Mouse (Mus musculus): ENCODE measurements around the gene Cyp4f37. TPM values are rescaled to one million over a fixed set of nuclear protein-coding genes. Genes with fewer than 3 reads are reported as not detected.

Cyp4f37 gene
- total RNA-seq, 1 experiment: 0.71 TPM

DNA sequence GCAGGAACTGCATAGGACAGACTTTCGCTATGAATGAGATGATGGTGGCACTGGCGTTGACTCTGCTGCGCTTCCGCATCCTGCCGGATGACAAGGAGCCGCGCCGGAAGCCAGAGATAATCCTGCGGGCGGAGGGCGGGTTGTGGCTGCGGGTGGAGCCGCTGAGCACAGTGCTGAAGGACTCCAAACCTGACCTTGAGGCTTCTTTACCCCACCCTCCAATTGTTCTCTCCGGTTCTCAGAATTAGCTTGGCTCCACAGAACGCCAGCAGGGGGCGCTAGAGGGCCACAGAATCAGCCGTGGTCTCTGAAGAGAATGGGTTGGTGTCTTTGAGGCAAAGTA, 13.8 kb downstream of the Cyp4f37 start:
- in situ Hi-C loops (cut with MboI; ENCODE audit: low sequenced_read_pairs in 2 of 2, unreplicated experiment in 2 of 2): no loop called here
- Histone ChIP-seq H3K36me3 (ENCODE audit: control insufficient read depth, insufficient read depth, low read length, poor library complexity, severe bottlenecking) (no peaks in the 10 kb centered on the region), H3K4me1 (ENCODE audit: control insufficient read depth in 2 of 2, insufficient read depth in 2 of 2, low read length in 2 of 2, poor library complexity in 1 of 2) (peaks cover 5 to 6% of the 10 kb centered on the region in 2 experiments; a peak in 2 of 4 replicates), H3K9ac (ENCODE audit: insufficient read depth, low read depth, low read length, poor library complexity, severe bottlenecking) (peak overlapping the region; percentile 39; the same call in 1 of the 2 replicates), H3K4me3 (ENCODE audit: insufficient read depth in 1 of 2, low read depth in 1 of 2, low read length in 2 of 2, poor library complexity in 1 of 2, severe bottlenecking in 1 of 2) (peak overlapping the region; percentile 48 to 49), H3K9me3 (ENCODE audit: control insufficient read depth, insufficient read depth, low read depth, low read length) (no peaks in the 10 kb centered on the region), H3K27ac (ENCODE audit: insufficient read depth, low read depth, low read length, poor library complexity, severe bottlenecking) (no peak overlapping the region)
- DNase-seq (ENCODE audit: low read depth, low spot score): peak; percentile 99
- TF ChIP-seq MAFK (IDR thresholded peaks at IDR 0.05; ENCODE audit: insufficient read depth, low read depth, low read length): no peak
- TF ChIP-seq CHD2 (IDR thresholded peaks at IDR 0.05; ENCODE audit: low read depth, low read length): no peak
- peak; percentile 62; the same call in 1 of the 2 replicates for TF ChIP-seq HCFC1 (IDR thresholded peaks at IDR 0.05; ENCODE audit: borderline replicate concordance, insufficient read depth, low read length)
- peak; percentile 68 for TF ChIP-seq ZC3H11A (IDR thresholded peaks at IDR 0.05; ENCODE audit: borderline replicate concordance, low read depth, low read length)

DNA sequence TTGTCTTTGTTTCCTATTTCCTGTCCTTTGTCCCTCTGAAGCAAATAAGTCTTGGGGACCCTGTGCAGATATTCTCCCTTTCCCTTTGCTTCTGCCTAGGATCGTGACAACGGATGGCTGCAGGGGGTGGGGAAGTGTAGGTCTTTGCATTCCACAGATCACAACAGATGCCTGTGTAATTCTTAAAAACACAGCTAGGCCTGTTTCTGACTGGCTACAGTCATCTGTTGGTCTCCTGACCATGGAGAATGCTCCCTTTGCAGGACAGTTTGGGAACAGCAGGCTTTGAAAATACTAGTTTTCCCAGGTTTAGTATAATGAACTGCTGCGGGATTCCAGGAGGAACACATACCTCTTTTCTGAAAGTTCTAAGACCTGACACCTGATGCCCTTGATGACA, 15.2 kb downstream of the Cyp4f37 start:
- H3K4me3 ChIP-seq (ENCODE audit: insufficient read depth in 1 of 2, low read depth in 1 of 2, low read length in 2 of 2, poor library complexity in 1 of 2, severe bottlenecking in 1 of 2): no peak overlapping the region
- TF ChIP-seq ZC3H11A (IDR thresholded peaks at IDR 0.05; ENCODE audit: borderline replicate concordance, low read depth, low read length) (no peak), MAFK (IDR thresholded peaks at IDR 0.05; ENCODE audit: insufficient read depth, low read depth, low read length) (no peak), HCFC1 (IDR thresholded peaks at IDR 0.05; ENCODE audit: borderline replicate concordance, insufficient read depth, low read length) (no peak), CHD2 (IDR thresholded peaks at IDR 0.05; ENCODE audit: low read depth, low read length) (no peak), ZNF384 (IDR thresholded peaks at IDR 0.05; ENCODE audit: low read depth, low read length) (no peak)
- H3K4me1 ChIP-seq (ENCODE audit: control insufficient read depth in 2 of 2, insufficient read depth in 2 of 2, low read length in 2 of 2, poor library complexity in 1 of 2): peaks cover 5 to 6% of the 10 kb centered on the region in 2 experiments; a peak in 2 of 4 replicates
- no peaks in the 10 kb centered on the region for H3K9me3 ChIP-seq (ENCODE audit: control insufficient read depth, insufficient read depth, low read depth, low read length)
- DNase-seq (ENCODE audit: low read depth, low spot score): peak; percentile 1
- H3K36me3 ChIP-seq (ENCODE audit: control insufficient read depth, insufficient read depth, low read length, poor library complexity, severe bottlenecking): no peaks in the 10 kb centered on the region
- no peak overlapping the region for H3K9ac ChIP-seq (ENCODE audit: insufficient read depth, low read depth, low read length, poor library complexity, severe bottlenecking)
- H3K27ac ChIP-seq (ENCODE audit: insufficient read depth, low read depth, low read length, poor library complexity, severe bottlenecking): no peak overlapping the region
- in situ Hi-C loops (cut with MboI; ENCODE audit: low sequenced_read_pairs in 2 of 2, unreplicated experiment in 2 of 2): no loop called here

DNA sequence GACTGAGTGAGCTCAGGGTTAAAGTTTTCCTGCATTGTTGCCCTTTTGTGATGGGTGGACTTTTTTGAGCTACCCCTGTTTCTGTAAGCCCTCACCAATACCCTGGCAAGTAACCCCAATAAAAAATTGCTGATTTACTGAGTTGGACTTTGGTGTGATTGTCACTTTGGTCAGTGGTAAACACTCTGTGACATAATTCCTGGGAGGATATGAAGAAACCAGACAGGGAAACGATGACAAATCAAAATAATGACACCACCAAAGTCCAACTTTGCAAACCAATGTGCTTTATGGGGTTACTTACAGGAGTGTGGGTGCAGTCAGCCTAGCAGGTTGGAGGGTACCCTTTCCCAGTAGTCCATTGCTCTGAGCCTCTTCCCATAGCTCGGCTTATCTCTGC, 16.0 kb downstream of the Cyp4f37 start:
- in situ Hi-C loops (cut with MboI; ENCODE audit: low sequenced_read_pairs in 2 of 2, unreplicated experiment in 2 of 2): no loop called here
- H3K9me3 ChIP-seq (ENCODE audit: control insufficient read depth, insufficient read depth, low read depth, low read length): no peaks in the 10 kb centered on the region
- no peak for TF ChIP-seq HCFC1 (IDR thresholded peaks at IDR 0.05; ENCODE audit: borderline replicate concordance, insufficient read depth, low read length)
- no peak for TF ChIP-seq ZC3H11A (IDR thresholded peaks at IDR 0.05; ENCODE audit: borderline replicate concordance, low read depth, low read length)
- no peak for TF ChIP-seq ZNF384 (IDR thresholded peaks at IDR 0.05; ENCODE audit: low read depth, low read length)
- TF ChIP-seq MAFK (IDR thresholded peaks at IDR 0.05; ENCODE audit: insufficient read depth, low read depth, low read length): no peak
- no peak for TF ChIP-seq CHD2 (IDR thresholded peaks at IDR 0.05; ENCODE audit: low read depth, low read length)
- no peak overlapping the region for H3K27ac ChIP-seq (ENCODE audit: insufficient read depth, low read depth, low read length, poor library complexity, severe bottlenecking)
- no peak overlapping the region for H3K9ac ChIP-seq (ENCODE audit: insufficient read depth, low read depth, low read length, poor library complexity, severe bottlenecking)
- peaks cover 5 to 6% of the 10 kb centered on the region in 2 experiments; a peak in 2 of 4 replicates for H3K4me1 ChIP-seq (ENCODE audit: control insufficient read depth in 2 of 2, insufficient read depth in 2 of 2, low read length in 2 of 2, poor library complexity in 1 of 2)
- H3K36me3 ChIP-seq (ENCODE audit: control insufficient read depth, insufficient read depth, low read length, poor library complexity, severe bottlenecking): no peaks in the 10 kb centered on the region
- no peak overlapping the region for H3K4me3 ChIP-seq (ENCODE audit: insufficient read depth in 1 of 2, low read depth in 1 of 2, low read length in 2 of 2, poor library complexity in 1 of 2, severe bottlenecking in 1 of 2)
- DNase-seq (ENCODE audit: low read depth, low spot score): no peak

DNA sequence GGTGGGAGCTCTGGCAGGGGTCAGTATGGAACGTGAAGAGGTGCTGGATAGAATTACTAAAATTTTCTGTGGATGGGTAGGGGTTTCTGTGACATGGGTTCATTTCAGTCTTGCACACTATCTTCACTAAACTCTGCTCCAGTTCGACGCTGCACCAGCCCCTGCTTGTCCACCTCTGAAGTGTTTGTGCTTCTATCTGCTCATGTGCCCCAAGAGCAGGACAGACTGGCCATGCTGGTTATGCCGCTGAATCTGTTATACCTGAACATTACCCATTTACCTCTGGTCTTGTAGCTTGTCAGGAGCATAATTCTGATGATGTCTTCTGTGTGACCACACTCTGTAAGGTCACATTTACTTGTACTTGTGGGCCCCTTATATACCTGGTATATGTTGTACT, 25.5 kb downstream of the Cyp4f37 start:
- no peak overlapping the region for H3K9ac ChIP-seq (ENCODE audit: insufficient read depth, low read depth, low read length, poor library complexity, severe bottlenecking)
- in situ Hi-C loops (cut with MboI; ENCODE audit: low sequenced_read_pairs in 2 of 2, unreplicated experiment in 2 of 2): no loop called here
- no peaks in the 10 kb centered on the region for H3K9me3 ChIP-seq (ENCODE audit: control insufficient read depth, insufficient read depth, low read depth, low read length)
- H3K4me1 ChIP-seq (ENCODE audit: control insufficient read depth in 2 of 2, insufficient read depth in 2 of 2, low read length in 2 of 2, poor library complexity in 1 of 2): peaks cover 0 to 2% of the 10 kb centered on the region in 2 experiments; a peak in 1 of 4 replicates
- no peak for DNase-seq (ENCODE audit: low read depth, low spot score)
- no peak overlapping the region for H3K27ac ChIP-seq (ENCODE audit: insufficient read depth, low read depth, low read length, poor library complexity, severe bottlenecking)
- H3K36me3 ChIP-seq (ENCODE audit: control insufficient read depth, insufficient read depth, low read length, poor library complexity, severe bottlenecking): no peaks in the 10 kb centered on the region
- no peak overlapping the region for H3K4me3 ChIP-seq (ENCODE audit: insufficient read depth in 1 of 2, low read depth in 1 of 2, low read length in 2 of 2, poor library complexity in 1 of 2, severe bottlenecking in 1 of 2)
- TF ChIP-seq CHD2 (IDR thresholded peaks at IDR 0.05; ENCODE audit: low read depth, low read length): no peak
- TF ChIP-seq HCFC1 (IDR thresholded peaks at IDR 0.05; ENCODE audit: borderline replicate concordance, insufficient read depth, low read length): no peak
- no peak for TF ChIP-seq ZC3H11A (IDR thresholded peaks at IDR 0.05; ENCODE audit: borderline replicate concordance, low read depth, low read length)
- no peak for TF ChIP-seq ZNF384 (IDR thresholded peaks at IDR 0.05; ENCODE audit: low read depth, low read length)
- TF ChIP-seq MAFK (IDR thresholded peaks at IDR 0.05; ENCODE audit: insufficient read depth, low read depth, low read length): no peak

DNA sequence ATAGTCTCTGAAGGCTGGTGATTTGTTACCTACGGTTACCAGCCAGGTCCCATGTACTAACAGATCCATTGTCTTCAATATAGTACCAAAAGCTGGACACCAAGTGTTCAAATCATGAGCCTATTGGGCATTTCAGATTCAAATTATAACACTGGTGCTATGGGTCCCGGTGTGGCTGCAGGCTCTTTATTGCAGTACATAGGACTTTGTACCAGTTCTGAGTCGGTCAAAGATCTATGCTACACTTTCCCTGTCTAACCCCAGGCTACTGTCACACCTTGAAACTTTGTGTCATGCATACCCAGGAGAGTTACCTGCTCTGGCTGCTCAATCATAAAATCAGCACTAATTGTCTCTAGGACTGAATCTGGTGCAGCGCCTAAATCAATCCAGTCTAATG, 32.8 kb downstream of the Cyp4f37 start:
- peaks cover 0 to 2% of the 10 kb centered on the region in 2 experiments; a peak in 1 of 4 replicates for H3K4me1 ChIP-seq (ENCODE audit: control insufficient read depth in 2 of 2, insufficient read depth in 2 of 2, low read length in 2 of 2, poor library complexity in 1 of 2)
- no peak overlapping the region for H3K9ac ChIP-seq (ENCODE audit: insufficient read depth, low read depth, low read length, poor library complexity, severe bottlenecking)
- in situ Hi-C loops (cut with MboI; ENCODE audit: low sequenced_read_pairs in 2 of 2, unreplicated experiment in 2 of 2): no loop called here
- no peak overlapping the region for H3K4me3 ChIP-seq (ENCODE audit: insufficient read depth in 1 of 2, low read depth in 1 of 2, low read length in 2 of 2, poor library complexity in 1 of 2, severe bottlenecking in 1 of 2)
- no peak overlapping the region for H3K27ac ChIP-seq (ENCODE audit: insufficient read depth, low read depth, low read length, poor library complexity, severe bottlenecking)
- no peaks in the 10 kb centered on the region for H3K9me3 ChIP-seq (ENCODE audit: control insufficient read depth, insufficient read depth, low read depth, low read length)
- no peaks in the 10 kb centered on the region for H3K36me3 ChIP-seq (ENCODE audit: control insufficient read depth, insufficient read depth, low read length, poor library complexity, severe bottlenecking)
- no peak for TF ChIP-seq ZNF384 (IDR thresholded peaks at IDR 0.05; ENCODE audit: low read depth, low read length)
- TF ChIP-seq HCFC1 (IDR thresholded peaks at IDR 0.05; ENCODE audit: borderline replicate concordance, insufficient read depth, low read length): no peak
- no peak for DNase-seq (ENCODE audit: low read depth, low spot score)
